Mouse (Mus musculus): Measurements from ENCODE around the gene Ankrd34c.

DNA sequence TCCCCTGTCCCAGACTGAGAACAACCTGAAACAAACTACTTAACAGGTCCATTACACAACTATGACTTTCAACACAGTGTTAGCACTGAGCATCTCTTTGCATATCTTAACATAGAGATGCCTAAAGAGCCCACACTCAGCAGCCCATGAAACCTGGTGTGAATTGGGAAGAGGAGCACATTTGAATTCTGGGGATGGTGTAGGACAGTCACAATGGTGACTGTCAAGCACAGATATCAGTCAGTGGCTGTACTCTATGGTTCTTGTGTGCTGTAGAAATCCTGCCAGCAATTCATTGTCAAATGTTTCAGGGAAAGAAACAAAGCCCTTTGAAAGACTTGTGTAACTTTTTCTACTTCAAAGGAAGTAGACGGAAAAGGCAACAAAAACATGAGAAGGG, 23.7 kb upstream of the Ankrd34c start:
- TF ChIP-seq POLR2A (IDR thresholded peaks at IDR 0.05; ENCODE audit: borderline replicate concordance, extremely low read depth, low read depth, low read length) (no peak), CTCF (IDR thresholded peaks at IDR 0.05; ENCODE audit: insufficient read depth, low read length) (no peak)

All from lung, adult 2 months (tissue).